Mouse (Mus musculus) midbrain, embryonic 10.5 days (tissue): ENCODE measurements around the gene Erc2. TPM values are rescaled to one million over a fixed set of nuclear protein-coding genes. Genes with fewer than 3 reads are reported as not detected.
A peak's percentile ranks its signal among the peaks of the same experiment; 100 is the strongest.

Source experiments
- DNase-seq: peaks from one replicate; pipeline ENCODE4 v3.0.0-alpha.2; 2017; ENCODE audit warnings: low spot score
- H3K27ac ChIP-seq: fragments of 300-500 bp; sonication (generic); replicated peaks from 2 replicates; pipeline ENCODE4 v1.5.1; 2016; ENCODE audit warnings: mild to moderate bottlenecking
- H3K27me3 ChIP-seq: fragments of 300-500 bp; sonication (generic); 2 replicates; pipeline ENCODE4 v1.6.1; 2016; ENCODE audit warnings: low read depth, mild to moderate bottlenecking; ENCODE audit not compliant: poor library complexity, severe bottlenecking
- H3K36me3 ChIP-seq: fragments of 300-500 bp; sonication (generic); 2 replicates; pipeline ENCODE4 v1.6.1; 2016; ENCODE audit warnings: mild to moderate bottlenecking, moderate library complexity
- H3K4me1 ChIP-seq: fragments of 300-500 bp; sonication (generic); 2 replicates; pipeline ENCODE4 v1.6.1; 2016
- H3K4me3 ChIP-seq: fragments of 300-500 bp; sonication (generic); 2 replicates; pipeline ENCODE4 v1.5.1; 2016; ENCODE audit warnings: mild to moderate bottlenecking, moderate library complexity
- H3K9me3 ChIP-seq: fragments of 300-500 bp; sonication (generic); replicated peaks from 2 replicates; pipeline ENCODE4 v1.6.1; 2016; ENCODE audit warnings: mild to moderate bottlenecking
- WGBS: fragments of 180-500 bp; shearing (Covaris S2); methylation state at CpG from one replicate; pipeline ENCODE4 v1.1.7; 2016; 5-methylcytosine and 5-hydroxymethylcytosine counted together
- polyA plus RNA-seq: library from polyadenylated mRNA; unstranded; fragments of >200 nt; fragmentation: Nextera tagmentation; extraction: Ambion mirVana; gene quantifications from 2 replicates; pipeline ENCODE4 v1.2.1, GENCODE M21; 2016

Erc2 gene
- polyA plus RNA-seq, 1 experiment from 2014 or later = 9.2 TPM

GRCm38 (mm10) chr14:28068021-28068420, 445.8 kb downstream of the Erc2 start:
- peaks cover 14% of the 10 kb centered on the region for H3K4me1 ChIP-seq
- H3K9me3 ChIP-seq = no peaks in the 10 kb centered on the region
- DNase-seq = peak; percentile 24
- no peak overlapping the region for H3K27ac ChIP-seq
- H3K4me3 ChIP-seq = no peak overlapping the region
- 57% methylated on average over 12 of the region's 12 CpGs for WGBS
- peaks cover 6% of the 10 kb centered on the region; the same call in 1 of the 2 replicates for H3K27me3 ChIP-seq
- H3K36me3 ChIP-seq = no peaks in the 10 kb centered on the region

- Histone ChIP-seq H3K27me3 (peaks cover 6% of the 10 kb centered on the region; the same call in 1 of the 2 replicates), H3K9me3 (no peaks in the 10 kb centered on the region), H3K4me1 (peaks cover 14% of the 10 kb centered on the region), H3K36me3 (no peaks in the 10 kb centered on the region), H3K27ac (no peak overlapping the region), H3K4me3 (no peak overlapping the region)
- 84% methylated on average over 2 of the region's 2 CpGs for WGBS
- no peak for DNase-seq
Observed at GRCm38 (mm10) chr14:28069826-28070225, 447.6 kb downstream of the Erc2 start.

- WGBS = 82% methylated on average over 3 of the region's 3 CpGs
- Histone ChIP-seq H3K4me3 (no peak overlapping the region), H3K36me3 (no peaks in the 10 kb centered on the region), H3K27me3 (no peaks in the 10 kb centered on the region; the same call in 1 of the 2 replicates), H3K4me1 (peaks cover 14% of the 10 kb centered on the region), H3K9me3 (no peaks in the 10 kb centered on the region), H3K27ac (no peak overlapping the region)
- no peak for DNase-seq
Observed at GRCm38 (mm10) chr14:28072561-28072960, 450.3 kb downstream of the Erc2 start.

- Histone ChIP-seq H3K4me1 (peaks cover 5% of the 10 kb centered on the region), H3K27me3 (no peaks in the 10 kb centered on the region), H3K9me3 (no peaks in the 10 kb centered on the region), H3K4me3 (no peak overlapping the region), H3K36me3 (no peaks in the 10 kb centered on the region), H3K27ac (no peak overlapping the region)
- 69% methylated on average over 8 of the region's 8 CpGs for WGBS
- DNase-seq = peak; percentile 51
Observed at GRCm38 (mm10) chr14:28089636-28090443, 467.6 kb downstream of the Erc2 start.

- WGBS = 81% methylated on average over 1 of the region's 1 CpGs
- Histone ChIP-seq H3K27me3 (no peaks in the 10 kb centered on the region), H3K27ac (no peak overlapping the region), H3K4me1 (peaks cover 5% of the 10 kb centered on the region), H3K4me3 (no peak overlapping the region), H3K9me3 (no peaks in the 10 kb centered on the region), H3K36me3 (no peaks in the 10 kb centered on the region)
- DNase-seq = no peak
Observed at GRCm38 (mm10) chr14:28091367-28091766, 469.1 kb downstream of the Erc2 start.

GRCm38 (mm10) chr14:28093214-28093613, 471.0 kb downstream of the Erc2 start:
- no peaks in the 10 kb centered on the region for H3K9me3 ChIP-seq
- DNase-seq = no peak
- no peak overlapping the region for H3K4me3 ChIP-seq
- H3K4me1 ChIP-seq = peaks cover 5% of the 10 kb centered on the region
- no peaks in the 10 kb centered on the region for H3K27me3 ChIP-seq
- 79% methylated on average over 4 of the region's 4 CpGs for WGBS
- H3K36me3 ChIP-seq = no peaks in the 10 kb centered on the region
- no peak overlapping the region for H3K27ac ChIP-seq

- no peaks in the 10 kb centered on the region for H3K9me3 ChIP-seq
- no peaks in the 10 kb centered on the region for H3K36me3 ChIP-seq
- no peak overlapping the region for H3K4me3 ChIP-seq
- H3K27me3 ChIP-seq = no peaks in the 10 kb centered on the region
- WGBS = 93% methylated on average over 1 of the region's 1 CpGs
- no peaks in the 10 kb centered on the region for H3K4me1 ChIP-seq
- H3K27ac ChIP-seq = no peak overlapping the region
- DNase-seq = no peak
Observed at GRCm38 (mm10) chr14:28093913-28094312, 471.7 kb downstream of the Erc2 start.

GRCm38 (mm10) chr14:28099084-28099483, 476.9 kb downstream of the Erc2 start:
- no peaks in the 10 kb centered on the region for H3K27me3 ChIP-seq
- H3K9me3 ChIP-seq = no peaks in the 10 kb centered on the region
- H3K4me1 ChIP-seq = no peaks in the 10 kb centered on the region
- no peak overlapping the region for H3K27ac ChIP-seq
- H3K36me3 ChIP-seq = no peaks in the 10 kb centered on the region
- no peak for DNase-seq
- H3K4me3 ChIP-seq = no peak overlapping the region
- WGBS = 90% methylated on average over 5 of the region's 5 CpGs

- no peak for DNase-seq
- no peaks in the 10 kb centered on the region for H3K36me3 ChIP-seq
- H3K9me3 ChIP-seq = no peaks in the 10 kb centered on the region
- no peaks in the 10 kb centered on the region for H3K27me3 ChIP-seq
- H3K4me1 ChIP-seq = no peaks in the 10 kb centered on the region
- 93% methylated on average over 2 of the region's 2 CpGs for WGBS
- no peak overlapping the region for H3K27ac ChIP-seq
- H3K4me3 ChIP-seq = no peak overlapping the region
Observed at GRCm38 (mm10) chr14:28113121-28113520, 490.9 kb downstream of the Erc2 start.

GRCm38 (mm10) chr14:28120851-28121250, 498.6 kb downstream of the Erc2 start:
- WGBS = 74% methylated on average over 5 of the region's 5 CpGs
- Histone ChIP-seq H3K27me3 (no peaks in the 10 kb centered on the region), H3K36me3 (peaks cover 4% of the 10 kb centered on the region; the same call in 1 of the 2 replicates), H3K9me3 (peaks cover 7% of the 10 kb centered on the region; the same call in 1 of the 2 replicates), H3K4me1 (no peaks in the 10 kb centered on the region), H3K27ac (no peak overlapping the region), H3K4me3 (no peak overlapping the region)
- DNase-seq = peak; percentile 18

- no peak overlapping the region for H3K27ac ChIP-seq
- H3K27me3 ChIP-seq = no peaks in the 10 kb centered on the region
- no peaks in the 10 kb centered on the region for H3K4me1 ChIP-seq
- DNase-seq = no peak
- no peaks in the 10 kb centered on the region for H3K36me3 ChIP-seq
- H3K4me3 ChIP-seq = no peak overlapping the region
- WGBS = 90% methylated on average over 8 of the region's 8 CpGs
- no peaks in the 10 kb centered on the region for H3K9me3 ChIP-seq
Observed at GRCm38 (mm10) chr14:28126842-28127241, 504.6 kb downstream of the Erc2 start.

GRCm38 (mm10) chr14:28128999-28129398, 506.8 kb downstream of the Erc2 start:
- 87% methylated on average over 3 of the region's 3 CpGs for WGBS
- H3K9me3 ChIP-seq = no peaks in the 10 kb centered on the region

GRCm38 (mm10) chr14:28143998-28144397, 521.8 kb downstream of the Erc2 start:
- Histone ChIP-seq H3K27me3 (no peaks in the 10 kb centered on the region), H3K4me3 (no peak overlapping the region), H3K9me3 (no peaks in the 10 kb centered on the region), H3K36me3 (no peaks in the 10 kb centered on the region), H3K4me1 (no peaks in the 10 kb centered on the region), H3K27ac (no peak overlapping the region)
- 93% methylated on average over 2 of the region's 2 CpGs for WGBS
- no peak for DNase-seq

More at GRCm38 (mm10) chr14:28128999-28129398, 506.8 kb downstream of the Erc2 start:
- H3K27me3 ChIP-seq = no peaks in the 10 kb centered on the region
- no peaks in the 10 kb centered on the region for H3K4me1 ChIP-seq
- no peak overlapping the region for H3K27ac ChIP-seq
- no peak overlapping the region for H3K4me3 ChIP-seq
- DNase-seq = no peak
- no peaks in the 10 kb centered on the region for H3K36me3 ChIP-seq
